Mouse (Mus musculus) gastrocnemius, adult 8-10 months (tissue): ENCODE measurements at regions not wholly inside any gene's neighbourhood (a gene's known extent, or its start where the extent isn't known, plus 50 kb on each side); places are given as distances from the start of the nearest gene placed in this dataset.
"Not testable (repeated sequence)": the region's sequence is repeated elsewhere in the genome, so short reads cannot be mapped to it uniquely, and the experiment has no call there.

Source experiments
- DNase-seq, 2 experiments: peaks; one replicate each; pipeline ENCODE4 v3.0.0; 2022; ENCODE audit warnings: low spot score in 2 of 2

DNA sequence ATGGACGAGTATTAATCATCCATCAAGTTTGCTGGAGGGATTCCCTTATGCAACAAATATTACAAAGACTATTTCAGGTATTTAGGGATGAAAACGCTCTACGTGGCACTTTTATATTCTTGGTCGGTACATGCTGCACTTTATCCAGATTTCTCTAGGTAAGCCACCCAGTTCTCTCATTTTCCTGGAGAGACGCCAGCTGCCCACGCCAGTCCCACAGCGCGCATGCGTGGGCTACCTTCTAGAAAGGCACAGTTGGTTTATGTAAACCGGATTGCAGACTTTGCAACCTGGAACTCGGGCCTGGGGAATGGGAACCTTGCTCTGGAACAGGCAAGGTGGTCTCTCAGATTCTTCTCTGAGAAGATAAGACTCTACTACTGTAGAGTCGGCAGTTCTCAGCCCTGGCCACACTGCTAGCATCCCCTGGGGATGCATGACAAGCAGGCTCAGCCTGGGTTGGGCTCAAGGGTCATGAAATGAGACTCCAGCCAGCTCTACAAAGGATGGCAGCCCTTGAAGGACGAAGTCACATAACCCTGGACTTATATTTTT, 265.0 kb downstream of the Etnk1 start:
- DNase-seq, result no peak

DNA sequence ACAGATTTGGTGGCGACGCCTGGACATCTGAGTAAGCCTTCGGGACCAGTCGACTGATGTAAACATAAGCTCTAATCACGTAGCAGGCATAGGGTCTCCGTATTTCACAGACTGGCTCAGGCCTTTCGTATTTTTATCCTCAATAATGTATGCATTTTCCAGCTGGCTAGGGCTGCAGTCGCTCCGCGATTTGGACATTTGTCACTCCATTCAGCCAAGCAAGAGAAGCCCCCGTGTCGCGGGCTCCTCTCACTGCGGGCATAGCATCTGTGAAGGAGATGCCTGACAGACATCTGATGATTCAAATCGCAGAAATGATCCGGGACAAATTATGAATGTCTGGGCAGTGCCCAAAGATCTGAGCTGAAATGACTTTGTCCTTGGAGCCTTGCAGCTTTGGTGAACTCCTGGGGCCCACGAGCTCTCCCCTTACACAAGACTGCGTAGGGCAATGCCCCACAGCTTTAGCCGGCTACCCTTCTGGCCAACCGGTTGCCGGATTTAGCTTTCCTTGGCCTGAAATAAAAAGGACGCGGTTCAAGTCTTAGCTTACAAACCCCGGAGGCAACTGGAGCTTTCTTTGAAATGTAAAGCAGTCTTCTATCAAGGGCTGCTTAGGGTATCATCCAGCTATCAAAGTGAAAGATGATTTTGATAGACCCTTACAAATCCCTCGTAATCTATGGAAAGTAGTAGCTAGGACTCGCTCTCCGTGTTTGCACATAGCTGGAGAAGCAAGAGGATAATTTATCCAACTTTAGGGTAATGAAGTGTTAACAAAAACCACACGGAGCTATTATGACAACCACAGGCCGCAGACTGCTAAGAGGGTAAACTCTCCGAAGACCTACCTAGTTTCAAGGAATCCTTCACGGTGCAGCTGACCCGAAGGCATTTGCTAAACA, 270.6 kb downstream of the Etnk1 start:
- DNase-seq, result no peak

GRCm38 (mm10) chr6:143438272-143438591, 271.2 kb downstream of the Etnk1 start:
- DNase-seq, result no peak

DNA sequence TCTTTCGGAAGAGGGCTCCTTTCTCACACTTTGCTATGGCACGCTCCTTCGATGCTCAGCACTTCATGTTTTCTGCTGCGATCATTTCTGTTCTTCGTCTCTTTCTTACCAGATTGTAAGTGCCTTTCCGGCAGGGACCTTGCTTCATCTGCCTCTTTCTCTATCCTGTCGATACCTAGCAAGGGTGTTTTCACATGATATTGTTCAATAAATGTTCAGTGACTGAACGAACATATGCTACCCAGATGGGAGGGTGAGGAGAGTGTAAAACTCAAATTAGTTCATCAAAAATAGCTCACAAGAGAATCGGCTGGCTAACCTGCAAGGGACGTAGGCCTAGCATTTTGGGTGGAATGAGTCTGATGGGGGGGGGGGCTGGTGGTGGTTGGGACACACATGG, 272.5 kb downstream of the Etnk1 start:
- no peak for DNase-seq

GRCm38 (mm10) chr6:143440237-143440950, 273.4 kb downstream of the Etnk1 start:
- DNase-seq, result no peak

DNA sequence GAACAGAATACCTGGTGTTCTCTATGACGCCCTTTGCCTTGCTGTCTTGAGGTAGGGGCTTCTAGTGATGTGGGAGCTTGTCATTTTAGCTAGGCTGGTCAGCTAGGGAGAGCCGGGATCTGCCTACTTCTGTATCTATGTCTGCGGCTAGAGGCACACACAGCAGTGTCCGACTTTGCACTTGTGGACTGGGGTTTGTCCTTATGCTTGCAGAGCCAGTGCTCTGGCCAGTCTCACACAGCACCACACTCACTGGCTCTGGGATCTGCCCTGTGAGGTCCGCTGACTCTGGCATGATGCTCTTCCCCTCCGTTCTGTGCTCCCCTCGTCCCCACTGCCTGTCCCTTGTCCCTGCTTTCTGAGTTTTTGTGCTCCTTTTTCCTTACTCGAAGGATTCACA, 275.3 kb downstream of the Etnk1 start:
- DNase-seq, result no peak

DNA sequence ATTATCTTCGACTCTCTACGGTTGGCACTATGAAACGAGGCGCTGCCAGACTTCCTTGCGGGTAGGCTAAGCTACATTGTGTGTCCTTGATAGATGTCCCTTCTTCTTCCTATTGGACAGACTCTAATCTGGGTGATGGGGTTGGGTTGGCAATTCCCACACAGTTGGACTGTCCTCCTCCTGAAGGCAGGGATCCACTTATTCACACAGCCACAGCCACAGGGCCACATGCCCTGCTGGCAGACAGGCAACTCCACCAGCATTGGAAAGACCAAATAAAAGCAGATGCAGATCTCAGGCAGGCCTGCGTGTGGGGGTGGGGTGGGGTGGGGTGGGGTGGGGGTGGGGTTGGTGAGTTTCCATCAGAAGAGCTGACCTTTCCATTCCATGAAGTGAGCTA, 276.4 kb downstream of the Etnk1 start:
- DNase-seq, result no peak

- DNase-seq, result no peak
Observed at GRCm38 (mm10) chr6:143444782-143445181, 277.8 kb downstream of the Etnk1 start.

DNA sequence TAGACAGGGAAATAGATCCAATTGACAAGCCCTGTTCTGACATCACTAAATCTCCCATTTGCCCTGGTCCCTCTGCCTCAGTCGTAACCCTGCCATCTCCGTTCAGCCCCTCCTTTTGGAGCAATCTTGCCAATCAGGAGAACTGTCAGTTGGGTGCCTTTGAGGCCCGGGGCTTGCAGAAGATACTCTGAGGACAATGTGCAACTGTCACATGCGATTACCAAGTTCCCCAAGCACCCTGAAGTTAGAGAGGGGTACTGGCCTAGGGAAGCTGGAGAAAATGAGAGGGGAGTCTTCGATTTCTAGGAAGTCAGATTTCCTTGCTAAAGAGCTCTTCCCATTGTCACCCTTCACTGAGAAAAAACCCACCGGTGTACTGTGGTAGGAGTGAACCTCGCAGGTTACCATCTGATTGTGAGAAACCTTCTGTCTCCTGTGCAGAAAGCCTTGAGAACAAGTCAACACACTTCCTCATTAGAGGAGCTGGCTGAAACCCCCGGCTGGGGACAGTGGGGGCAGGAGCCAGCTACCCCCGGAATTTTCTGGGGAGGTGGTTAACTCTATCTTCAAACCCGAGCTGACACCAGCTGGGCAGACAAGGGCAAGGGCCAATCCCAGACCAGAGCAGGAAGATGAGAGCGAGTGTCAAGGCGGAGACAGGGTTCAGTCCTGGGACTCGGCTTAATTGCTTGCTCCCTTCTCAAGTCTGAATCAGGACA, 279.0 kb downstream of the Etnk1 start:
- no peak for DNase-seq

DNA sequence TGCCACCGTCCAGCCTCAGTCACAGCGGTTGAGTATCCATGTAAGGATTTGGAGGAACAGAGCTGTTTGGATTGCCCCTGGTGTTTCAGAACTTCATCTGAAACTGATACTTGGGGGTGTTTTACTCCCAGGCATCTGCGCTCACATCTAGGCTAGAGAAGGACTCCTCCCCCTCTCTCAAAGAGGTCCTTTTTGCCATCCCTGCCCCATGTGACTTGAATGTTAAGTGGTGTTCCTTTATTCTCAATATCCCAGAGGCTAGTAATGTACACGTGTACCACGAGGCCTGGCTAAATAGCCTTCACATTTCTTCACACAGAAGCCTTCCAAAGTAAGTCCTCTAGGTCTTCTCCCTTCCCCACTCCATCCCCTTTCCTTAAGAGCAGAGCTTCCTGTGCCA, 280.0 kb downstream of the Etnk1 start:
- DNase-seq, result no peak

DNA sequence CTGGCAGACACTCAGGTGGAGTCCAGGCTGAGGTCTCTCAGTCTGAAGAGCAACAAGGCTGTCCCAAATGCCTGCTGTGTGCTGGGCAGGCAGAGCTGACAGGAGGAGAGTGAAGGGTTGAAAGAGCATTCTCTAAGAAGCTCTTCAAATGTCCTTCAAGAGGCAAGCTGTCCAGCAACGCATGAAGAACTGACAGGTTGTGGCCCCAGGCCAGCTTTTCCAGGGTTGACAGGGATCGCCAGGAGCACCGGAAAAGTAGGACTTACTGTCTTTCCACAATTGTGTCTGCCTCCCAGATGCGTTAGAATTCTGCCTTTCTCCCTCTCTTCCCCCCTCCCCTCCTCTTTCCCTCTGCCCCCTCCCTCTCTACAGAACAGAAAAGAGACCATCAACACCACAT, 282.1 kb downstream of the Etnk1 start:
- DNase-seq, result no peak

DNA sequence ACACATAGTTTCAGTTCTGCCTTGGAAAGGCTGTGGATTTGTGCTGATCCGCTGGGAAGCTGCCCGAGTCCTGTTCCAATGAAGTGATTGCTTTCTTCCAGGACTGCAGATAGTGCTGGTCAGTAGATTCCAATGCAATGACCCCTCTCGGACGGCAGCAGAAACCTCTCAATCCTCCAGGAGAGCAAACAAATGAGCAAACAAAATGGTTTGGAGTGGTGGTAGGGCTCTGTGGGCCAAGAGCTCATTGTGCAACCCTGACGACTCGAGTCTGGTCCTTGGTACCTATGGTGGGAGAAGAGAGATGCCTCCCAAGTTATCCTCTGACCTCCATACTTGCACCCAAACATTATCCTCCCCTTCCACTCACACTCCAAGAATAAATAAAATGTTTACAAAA, 284.8 kb downstream of the Etnk1 start:
- DNase-seq, result no peak

DNA sequence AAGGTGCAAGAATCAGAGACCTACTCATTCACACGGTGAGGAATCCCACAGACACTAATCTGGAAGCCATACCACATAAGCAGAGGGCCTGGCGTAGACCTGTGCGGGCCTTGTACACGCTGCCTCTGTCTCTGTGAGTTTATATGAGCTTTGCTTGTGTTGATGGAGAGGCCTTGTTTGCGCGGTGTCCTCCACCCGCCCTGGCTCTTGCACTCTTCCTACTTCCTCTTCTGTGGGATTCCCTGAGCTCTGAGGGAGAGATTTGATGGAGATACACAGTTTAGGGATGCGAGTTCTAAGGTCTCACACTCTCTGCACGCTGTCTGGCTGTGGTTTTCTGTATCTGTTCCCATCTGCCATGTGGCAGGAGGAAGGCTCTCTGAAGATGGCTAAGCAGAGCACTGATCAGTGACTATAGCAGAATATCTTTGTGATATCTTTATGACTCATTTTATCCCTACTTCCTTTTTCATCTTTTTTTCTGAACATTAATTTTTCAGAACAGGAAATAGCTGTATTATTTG, 287.7 kb downstream of the Etnk1 start:
- DNase-seq, result no peak

DNA sequence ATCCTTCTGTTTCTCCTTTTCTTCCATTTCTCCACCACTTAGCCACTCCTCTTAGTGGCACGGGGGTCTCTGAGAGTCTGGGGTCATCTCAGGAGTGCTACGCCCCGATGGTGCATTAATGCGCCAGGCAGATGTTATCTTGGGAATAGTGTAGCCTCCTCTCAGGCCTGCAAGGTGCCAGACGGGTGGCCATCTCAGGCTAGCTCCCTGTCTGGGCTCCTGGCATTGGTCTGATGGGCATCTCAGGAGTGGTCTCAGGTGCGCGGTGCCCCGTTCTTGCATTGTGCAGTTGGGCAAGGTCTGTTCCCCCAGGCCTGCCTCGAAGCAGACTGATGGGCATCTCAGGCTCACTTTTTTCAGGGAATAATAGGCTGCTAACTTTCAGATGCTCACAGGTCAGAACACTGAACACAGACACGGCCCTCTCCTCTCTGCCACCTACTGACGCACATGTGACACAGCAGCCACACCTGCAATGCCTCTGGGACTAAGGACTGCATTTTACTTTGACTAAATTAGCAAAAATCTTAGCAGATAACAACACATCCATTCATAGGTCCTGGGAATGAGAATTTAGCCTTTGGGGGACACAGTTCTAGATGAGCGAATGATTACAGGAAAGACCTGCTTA, 298.0 kb downstream of the Etnk1 start:
- DNase-seq, result no peak

- DNase-seq, result not testable (repeated sequence)
Observed at GRCm38 (mm10) chr6:143472676-143473075, 305.7 kb downstream of the Etnk1 start.

DNA sequence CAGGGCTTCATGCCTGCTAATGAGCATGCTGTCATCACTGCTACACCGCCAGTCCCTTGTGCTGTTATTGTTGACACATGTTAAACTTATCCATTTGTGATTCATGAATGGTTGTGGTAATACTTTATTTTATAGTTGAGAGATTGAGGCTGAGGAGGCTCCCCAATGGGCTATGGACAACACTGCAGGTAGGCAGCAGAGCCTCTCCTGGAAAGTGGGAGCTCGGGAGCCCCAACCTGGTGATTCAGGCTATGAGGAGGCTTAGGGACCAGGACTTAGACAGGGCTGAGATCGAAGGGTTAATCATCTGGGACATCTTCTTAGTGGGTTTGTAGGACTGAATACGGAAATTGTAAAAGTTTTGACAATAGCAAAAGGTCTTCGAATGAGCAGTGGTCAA, 307.4 kb downstream of the Etnk1 start:
- no peak for DNase-seq

- no peak for DNase-seq
Observed at GRCm38 (mm10) chr6:143475296-143475695, 308.3 kb downstream of the Etnk1 start.

DNA sequence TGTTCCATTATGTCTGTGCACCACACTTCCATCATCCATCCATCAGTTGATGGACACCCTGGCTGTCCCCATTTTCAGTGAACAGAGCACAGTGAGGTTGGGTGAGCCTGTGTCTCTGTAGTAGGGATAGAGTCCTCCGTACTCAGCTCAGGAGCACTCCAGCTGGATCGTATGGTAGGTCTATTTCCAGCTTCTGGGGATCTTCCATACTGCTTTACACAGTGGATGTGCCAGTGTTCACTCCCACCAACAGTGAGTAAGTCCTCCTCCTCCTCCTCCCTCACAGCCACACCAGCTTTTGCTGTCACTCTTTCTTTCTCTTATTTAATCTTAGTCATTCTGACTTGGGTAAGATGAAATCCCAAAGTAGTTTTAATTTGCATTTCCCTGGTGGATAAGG, 310.4 kb downstream of the Etnk1 start:
- DNase-seq, result no peak

GRCm38 (mm10) chr6:143479239-143479638, 312.2 kb downstream of the Etnk1 start:
- no peak for DNase-seq

- no peak for DNase-seq
Observed at GRCm38 (mm10) chr6:143479701-143480388, 312.8 kb downstream of the Etnk1 start.

DNA sequence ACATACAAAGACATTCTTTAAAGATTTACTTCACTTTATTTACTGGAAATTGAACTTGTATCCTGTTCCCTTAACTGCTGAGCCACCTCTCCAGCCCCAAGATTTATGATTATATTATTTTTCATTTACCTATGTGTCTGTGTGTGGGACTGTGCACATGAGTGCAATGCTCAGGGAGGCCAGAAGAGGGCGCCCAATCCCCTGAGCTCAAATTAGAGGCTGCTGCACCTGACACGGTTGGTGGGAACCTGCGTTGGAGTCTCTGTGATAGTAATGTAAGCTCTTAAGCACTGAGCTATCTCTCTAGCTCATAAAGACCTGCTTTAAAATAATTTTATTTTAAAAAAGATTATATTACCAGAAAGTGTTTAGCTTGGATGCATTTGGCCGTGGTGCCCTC, 315.3 kb downstream of the Etnk1 start:
- no peak for DNase-seq
